In genomic region chr3:81181319-81182013, GRCm38 (mm10) we compare ENCODE assay signal across 26 mouse cellular contexts.
DNase-seq lines count a peak whose midpoint lies in the region; ATAC-seq lines count a peak whose summit lies in the region.
"Had no signal": no experiment of that assay in that cellular context is flagged by ENCODE, and none has a peak within 500 bp of the region (broad histone marks: within the 10 kb centered on the region; RNA-seq: fewer than 3 reads in every experiment).

No protein-coding gene starts in this region.

- no peak overlapping the region for H3K4me2 ChIP-seq in hindbrain, embryonic 15.5 days
- no peak overlapping the region for H3K4me2 ChIP-seq in midbrain, embryonic 16.5 days (ENCODE audit: low read length)
- no peak overlapping the region for H3K4me2 ChIP-seq in forebrain, embryonic 13.5 days
- H3K4me2 ChIP-seq: embryonic facial prominence, embryonic 12.5 days; heart, embryonic 11.5 days; liver, embryonic 11.5 days; stomach, embryonic 15.5 days had no signal

- H3K36me3 ChIP-seq in hindbrain, embryonic 15.5 days = no peaks in the 10 kb centered on the region
- no peaks in the 10 kb centered on the region for H3K36me3 ChIP-seq in midbrain, embryonic 16.5 days (ENCODE audit: control insufficient read depth, insufficient read depth, low read length)
- no peaks in the 10 kb centered on the region for H3K36me3 ChIP-seq in forebrain, embryonic 13.5 days (ENCODE audit: poor library complexity, severe bottlenecking)
- H3K36me3 ChIP-seq: embryonic facial prominence, embryonic 12.5 days; stomach, embryonic 15.5 days had no signal

- ATAC-seq in hindbrain, embryonic 15.5 days (ENCODE audit: low FRiP score, low read depth) = peak; percentile 75; the same call in 1 of the 2 replicates
- ATAC-seq in midbrain, embryonic 16.5 days = peak; percentile 66; the same call in 1 of the 2 replicates
- no peak for ATAC-seq in forebrain, embryonic 13.5 days
- ATAC-seq: forebrain, embryonic 14.5 days had no signal

- peak; percentile 12 for DNase-seq in layer of hippocampus, adult 11-12 months (ENCODE audit: low spot score)
- no peak for DNase-seq in layer of hippocampus, postnatal 25 days (ENCODE audit: extremely low spot score in 1 of 2, low spot score in 1 of 2)
- DNase-seq in Muller cell, postnatal 12 days (ENCODE audit: inconsistent ontology term) = peak; percentile 66
- DNase-seq in gastrocnemius, postnatal 36 days = no peak
- DNase-seq in T-cell, adult 2 months (ENCODE audit: low spot score) = no peak
- DNase-seq: adrenal gland, adult 2 months; cerebellum, adult 9-11 months; gastrocnemius, adult 2 months; heart, postnatal 10 days; kidney, adult 8-10 months; kidney, postnatal 25 days; lung, adult 2 months; right cerebral cortex, postnatal 25 days; thymus, adult 2 months had no signal

- H3K4me1 ChIP-seq in hindbrain, embryonic 15.5 days (replicated peaks) = no peaks in the 10 kb centered on the region
- H3K4me1 ChIP-seq in midbrain, embryonic 16.5 days (ENCODE audit: control insufficient read depth, insufficient read depth, low read length) = no peaks in the 10 kb centered on the region
- H3K4me1 ChIP-seq in forebrain, embryonic 13.5 days = no peaks in the 10 kb centered on the region
- H3K4me1 ChIP-seq: embryonic facial prominence, embryonic 12.5 days; megakaryocyte, embryonic 14.5 days; stomach, embryonic 15.5 days had no signal

- no peak overlapping the region for H3K27ac ChIP-seq in hindbrain, embryonic 15.5 days (replicated peaks)
- no peak overlapping the region for H3K27ac ChIP-seq in midbrain, embryonic 16.5 days (ENCODE audit: low read length)
- H3K27ac ChIP-seq in forebrain, embryonic 13.5 days = no peak overlapping the region
- H3K27ac ChIP-seq: embryonic facial prominence, embryonic 12.5 days; gastrocnemius, adult 2 months; stomach, embryonic 15.5 days had no signal

- H3K9me3 ChIP-seq in hindbrain, embryonic 15.5 days = no peaks in the 10 kb centered on the region
- no peaks in the 10 kb centered on the region for H3K9me3 ChIP-seq in midbrain, embryonic 16.5 days (replicated peaks; ENCODE audit: control insufficient read depth, low read length, poor library complexity, severe bottlenecking)
- H3K9me3 ChIP-seq in forebrain, embryonic 13.5 days (replicated peaks) = no peaks in the 10 kb centered on the region
- H3K9me3 ChIP-seq: embryonic facial prominence, embryonic 12.5 days; megakaryocyte, embryonic 14.5 days; stomach, embryonic 15.5 days had no signal

- WGBS in hindbrain, embryonic 15.5 days = 70% methylated on average over 1 of the region's 1 CpGs
- WGBS in midbrain, embryonic 16.5 days = 60% methylated on average over 1 of the region's 1 CpGs
- 94% methylated on average over 1 of the region's 1 CpGs for WGBS in forebrain, embryonic 13.5 days

- no peak overlapping the region for H3K4me3 ChIP-seq in hindbrain, embryonic 15.5 days
- H3K4me3 ChIP-seq in midbrain, embryonic 16.5 days (ENCODE audit: low read depth, low read length) = no peak overlapping the region
- H3K4me3 ChIP-seq in forebrain, embryonic 13.5 days = no peak overlapping the region
- H3K4me3 ChIP-seq: embryonic facial prominence, embryonic 12.5 days; erythroblast, embryonic 14.5 days; gastrocnemius, adult 2 months; megakaryocyte, embryonic 14.5 days; myocyte; stomach, embryonic 15.5 days had no signal

- H3K9ac ChIP-seq in hindbrain, embryonic 15.5 days = no peak overlapping the region
- H3K9ac ChIP-seq in midbrain, embryonic 16.5 days (ENCODE audit: low read depth, low read length) = no peak overlapping the region
- H3K9ac ChIP-seq in forebrain, embryonic 13.5 days = no peak overlapping the region
- H3K9ac ChIP-seq: embryonic facial prominence, embryonic 12.5 days; stomach, embryonic 15.5 days had no signal

- intact Hi-C loops in gastrocnemius, postnatal 36 days (cut with DNase I) = no loop called here

- no peaks in the 10 kb centered on the region for H3K27me3 ChIP-seq in hindbrain, embryonic 15.5 days
- no peaks in the 10 kb centered on the region for H3K27me3 ChIP-seq in midbrain, embryonic 16.5 days (ENCODE audit: control insufficient read depth, insufficient read depth, low read depth, low read length)
- no peaks in the 10 kb centered on the region for H3K27me3 ChIP-seq in forebrain, embryonic 13.5 days
- H3K27me3 ChIP-seq: CH12.LX; embryonic facial prominence, embryonic 12.5 days; megakaryocyte, embryonic 14.5 days; stomach, embryonic 15.5 days had no signal

Comparison
In these comparisons a context has a peak if more than half of its experiments do, and no peak if none do; other contexts are left out.
1. DNase-seq: peak in layer of hippocampus, adult 11-12 months (single experiment) and Muller cell, postnatal 12 days (single experiment); none in layer of hippocampus, postnatal 25 days (0 of 2), gastrocnemius, postnatal 36 days (0 of 2) and T-cell, adult 2 months (single experiment).